Mouse (Mus musculus) embryo, embryonic 11.5 days (tissue): Measurements from ENCODE around the gene Ak9.

ENCODE experiments used
- DNase-seq: peaks from one replicate; pipeline ENCODE4 v3.0.0-alpha.2; 2012; ENCODE audit warnings: low read depth, low spot score

The Ak9 gene

GRCm38 (mm10) chr10:41303639-41304444 is at the start of gene Ak9:
Ak9 (plus strand) TSS chr10:41303980.
- DNase-seq, result peak; percentile 75

GRCm38 (mm10) chr10:41260243-41261006 is 43.4 kb upstream of the Ak9 start:
- DNase-seq, result no peak

- DNase-seq, result no peak
Measured at GRCm38 (mm10) chr10:41261218-41261617, 42.6 kb upstream of the Ak9 start.

- DNase-seq, result no peak
Measured at GRCm38 (mm10) chr10:41261889-41262288, 41.9 kb upstream of the Ak9 start.

- DNase-seq, result no peak
Measured at GRCm38 (mm10) chr10:41271860-41272259, 31.9 kb upstream of the Ak9 start.

GRCm38 (mm10) chr10:41274871-41275270 is 28.9 kb upstream of the Ak9 start:
- DNase-seq, result no peak

- DNase-seq, result no peak
Measured at GRCm38 (mm10) chr10:41278808-41279207, 25.0 kb upstream of the Ak9 start.

- DNase-seq, result no peak
Measured at GRCm38 (mm10) chr10:41280177-41280576, 23.6 kb upstream of the Ak9 start.

GRCm38 (mm10) chr10:41280796-41281195 is 23.0 kb upstream of the Ak9 start:
- no peak for DNase-seq

GRCm38 (mm10) chr10:41282086-41282485 is 21.7 kb upstream of the Ak9 start:
- no peak for DNase-seq

- DNase-seq, result no peak
Measured at GRCm38 (mm10) chr10:41287618-41288017, 16.2 kb upstream of the Ak9 start.

- DNase-seq, result no peak
Measured at GRCm38 (mm10) chr10:41288074-41288473, 15.7 kb upstream of the Ak9 start.

GRCm38 (mm10) chr10:41288771-41289415 is 14.9 kb upstream of the Ak9 start:
- peak; percentile 85 for DNase-seq

GRCm38 (mm10) chr10:41291021-41291420 is 12.8 kb upstream of the Ak9 start:
- no peak for DNase-seq

GRCm38 (mm10) chr10:41293019-41293418 is 10.8 kb upstream of the Ak9 start:
- DNase-seq, result peak; percentile 64

GRCm38 (mm10) chr10:41294734-41295133 is 9.0 kb upstream of the Ak9 start:
- DNase-seq, result no peak

GRCm38 (mm10) chr10:41295145-41295544 is 8.6 kb upstream of the Ak9 start:
- no peak for DNase-seq

GRCm38 (mm10) chr10:41300161-41300560 is 3.6 kb upstream of the Ak9 start:
- no peak for DNase-seq

GRCm38 (mm10) chr10:41302689-41303431 is 920 bp upstream of the Ak9 start, which contains the start of gene Fig4:
Fig4 (minus strand) TSS chr10:41303260.
- peak; percentile 83 for DNase-seq

- no peak for DNase-seq
Measured at GRCm38 (mm10) chr10:41304961-41305455, 1.2 kb downstream of the Ak9 start.

- DNase-seq, result no peak
Measured at GRCm38 (mm10) chr10:41308205-41308604, 4.4 kb downstream of the Ak9 start.
